Mouse (Mus musculus) midbrain, embryonic 15.5 days (tissue): ENCODE results near the gene F2r. TPM values are rescaled to one million over a fixed set of nuclear protein-coding genes. Genes with fewer than 3 reads are reported as not detected.

Source experiments
- ATAC-seq: fragments of 200-750 bp; cut with Nextera tagmentation; replicated peaks from 2 replicates; pipeline ENCODE4 v1.8.0; 2017; ENCODE audit warnings: moderate TSS enrichment
- H3K27ac ChIP-seq: fragments of 300-500 bp; sonication (generic); 2 replicates; pipeline ENCODE4 v1.5.1; 2015; ENCODE audit warnings: mild to moderate bottlenecking, inconsistent platforms
- H3K27me3 ChIP-seq: fragments of 300-500 bp; sonication (generic); replicated peaks from 2 replicates; pipeline ENCODE4 v1.6.1; 2015; ENCODE audit warnings: inconsistent platforms
- H3K36me3 ChIP-seq: fragments of 300-500 bp; sonication (generic); replicated peaks from 2 replicates; pipeline ENCODE4 v1.6.1; 2015; ENCODE audit warnings: inconsistent platforms
- H3K4me1 ChIP-seq: fragments of 300-500 bp; sonication (generic); 2 replicates; pipeline ENCODE4 v1.6.1; 2015; ENCODE audit warnings: inconsistent platforms
- H3K4me2 ChIP-seq: fragments of 300-500 bp; sonication (generic); 2 replicates; pipeline ENCODE4 v1.6.1; 2015; ENCODE audit warnings: inconsistent platforms, mild to moderate bottlenecking, moderate library complexity
- H3K4me3 ChIP-seq: fragments of 300-500 bp; sonication (generic); 2 replicates; pipeline ENCODE4 v1.5.1; 2015; ENCODE audit warnings: mild to moderate bottlenecking, inconsistent platforms
- H3K9ac ChIP-seq: fragments of 300-500 bp; sonication (generic); 2 replicates; pipeline ENCODE4 v1.6.1; 2015; ENCODE audit warnings: mild to moderate bottlenecking, inconsistent platforms
- H3K9me3 ChIP-seq: fragments of 300-500 bp; sonication (generic); 2 replicates; pipeline ENCODE4 v1.6.1; 2016; ENCODE audit warnings: inconsistent platforms
- WGBS: fragments of 180-500 bp; shearing (Covaris S2); methylation state at CpG from one replicate; pipeline ENCODE4 v1.1.7; 2015; ENCODE audit warnings: mixed read lengths; 5-methylcytosine and 5-hydroxymethylcytosine counted together
- polyA plus RNA-seq: library from polyadenylated mRNA; unstranded; fragments of >200 nt; fragmentation: Nextera tagmentation; extraction: Ambion mirVana; gene quantifications from 2 replicates; pipeline ENCODE4 v1.2.1, GENCODE M21; 2015

F2r gene
- polyA plus RNA-seq, 1 experiment from 2014 or later: 60.9 TPM

DNA sequence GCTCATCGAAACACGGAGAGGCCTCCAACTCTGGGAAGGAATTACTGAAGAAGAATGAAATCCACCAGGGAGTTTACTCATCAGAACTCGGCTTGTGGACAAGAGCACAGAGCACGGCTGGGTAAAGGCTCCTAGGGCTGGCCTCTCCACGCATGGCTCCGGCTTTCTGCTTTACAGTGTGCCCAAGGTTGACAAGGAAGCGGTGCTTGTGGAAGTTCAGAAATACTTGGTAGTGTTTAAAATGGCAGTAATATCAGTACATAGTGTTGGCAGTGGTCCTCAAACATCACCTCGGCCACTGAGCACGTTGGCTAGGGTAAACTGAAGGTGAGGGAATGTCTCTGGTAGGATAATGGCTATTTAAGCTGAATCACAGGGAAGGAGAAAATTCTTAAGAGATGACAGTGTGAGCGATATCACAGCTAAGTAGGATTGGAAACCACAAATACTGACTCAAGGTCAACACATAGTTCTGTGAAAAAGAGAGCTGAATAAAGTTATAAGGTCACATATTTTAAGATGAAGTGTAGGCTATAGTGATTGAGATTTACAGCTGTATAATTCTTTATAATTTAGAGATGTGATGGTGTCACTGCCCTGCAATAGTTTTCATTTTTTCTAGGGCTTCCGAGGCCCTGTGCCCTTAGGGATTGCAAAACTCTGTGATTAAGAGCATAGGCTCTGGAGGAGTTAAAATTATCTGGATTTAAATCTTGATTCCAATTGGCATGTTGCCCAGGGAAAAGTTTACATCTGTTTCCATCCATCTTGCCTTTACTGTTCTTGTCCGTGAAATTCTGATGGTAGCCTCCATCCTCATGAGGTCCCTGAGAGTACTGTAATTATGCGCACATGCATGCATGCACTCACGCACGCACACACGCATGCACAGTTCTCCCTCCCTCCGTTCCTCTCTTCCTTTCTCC lies 23.0 kb upstream of the F2r start:
- Histone ChIP-seq H3K4me3 (no peak overlapping the region), H3K36me3 (no peaks in the 10 kb centered on the region), H3K4me1 (peaks cover 11% of the 10 kb centered on the region), H3K9ac (no peak overlapping the region), H3K4me2 (no peak overlapping the region), H3K9me3 (no peaks in the 10 kb centered on the region), H3K27ac (no peak overlapping the region), H3K27me3 (no peaks in the 10 kb centered on the region)
- no peak for ATAC-seq
- 93% methylated on average over 17 of the region's 17 CpGs for WGBS

- WGBS: 100% methylated on average over 1 of the region's 1 CpGs
- H3K27ac ChIP-seq: no peak overlapping the region
- no peak overlapping the region for H3K9ac ChIP-seq
- no peaks in the 10 kb centered on the region for H3K36me3 ChIP-seq
- H3K4me1 ChIP-seq: peaks cover 11% of the 10 kb centered on the region
- no peak for ATAC-seq
- no peaks in the 10 kb centered on the region for H3K9me3 ChIP-seq
- no peak overlapping the region for H3K4me3 ChIP-seq
- H3K27me3 ChIP-seq: no peaks in the 10 kb centered on the region
- no peak overlapping the region for H3K4me2 ChIP-seq
Measured at GRCm38 (mm10) chr13:95640408-95640807, 22.1 kb upstream of the F2r start.

GRCm38 (mm10) chr13:95639336-95640116 lies 21.2 kb upstream of the F2r start:
- H3K4me2 ChIP-seq: no peak overlapping the region
- no peaks in the 10 kb centered on the region for H3K9me3 ChIP-seq
- peaks cover 11% of the 10 kb centered on the region for H3K4me1 ChIP-seq
- H3K9ac ChIP-seq: no peak overlapping the region
- WGBS: 78% methylated on average over 15 of the region's 15 CpGs
- H3K36me3 ChIP-seq: no peaks in the 10 kb centered on the region
- H3K4me3 ChIP-seq: no peak overlapping the region
- H3K27me3 ChIP-seq: no peaks in the 10 kb centered on the region
- H3K27ac ChIP-seq: peak overlapping the region; percentile 5; the same call in 1 of the 2 replicates
- peak; percentile 85 for ATAC-seq

- Histone ChIP-seq H3K4me3 (no peak overlapping the region), H3K36me3 (no peaks in the 10 kb centered on the region), H3K9me3 (no peaks in the 10 kb centered on the region), H3K27me3 (no peaks in the 10 kb centered on the region), H3K9ac (no peak overlapping the region), H3K4me1 (peaks cover 11% of the 10 kb centered on the region), H3K27ac (peak overlapping the region; percentile 5; the same call in 1 of the 2 replicates), H3K4me2 (no peak overlapping the region)
- no peak for ATAC-seq
- WGBS: 48% methylated on average over 5 of the region's 5 CpGs
Measured at GRCm38 (mm10) chr13:95638894-95639293, 20.6 kb upstream of the F2r start.

- Histone ChIP-seq H3K27me3 (no peaks in the 10 kb centered on the region), H3K4me1 (peaks cover 11% of the 10 kb centered on the region), H3K9ac (no peak overlapping the region), H3K36me3 (no peaks in the 10 kb centered on the region), H3K4me2 (no peak overlapping the region), H3K27ac (no peak overlapping the region), H3K9me3 (no peaks in the 10 kb centered on the region), H3K4me3 (no peak overlapping the region)
- no peak for ATAC-seq
- WGBS: 76% methylated on average over 10 of the region's 10 CpGs
Measured at GRCm38 (mm10) chr13:95637737-95638136, 19.4 kb upstream of the F2r start.

DNA sequence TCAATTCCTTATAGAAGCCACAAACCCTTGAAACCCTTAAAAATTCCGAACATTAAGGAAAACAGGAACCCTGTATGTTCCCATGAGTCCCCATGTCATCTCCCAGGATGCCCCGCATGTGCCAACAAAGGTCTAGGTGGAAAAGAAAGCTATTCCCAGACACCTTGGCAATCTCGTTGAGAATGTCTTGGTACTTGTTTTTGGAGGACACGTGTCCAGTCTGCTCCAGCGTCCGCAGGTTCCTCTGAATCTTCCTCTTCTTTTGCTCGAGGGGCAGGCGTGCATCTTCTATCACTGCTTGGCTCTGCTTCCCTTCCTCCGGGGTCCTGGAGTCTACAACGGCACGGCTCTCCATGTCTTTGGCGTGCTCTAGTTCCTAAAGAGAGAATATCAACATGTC lies 17.0 kb upstream of the F2r start:
- no peak for ATAC-seq
- H3K27me3 ChIP-seq: no peaks in the 10 kb centered on the region
- no peak overlapping the region for H3K27ac ChIP-seq
- no peaks in the 10 kb centered on the region for H3K9me3 ChIP-seq
- no peaks in the 10 kb centered on the region for H3K36me3 ChIP-seq
- WGBS: 90% methylated on average over 12 of the region's 12 CpGs
- H3K4me2 ChIP-seq: no peak overlapping the region
- H3K9ac ChIP-seq: no peak overlapping the region
- H3K4me3 ChIP-seq: no peak overlapping the region
- peaks cover 11% of the 10 kb centered on the region for H3K4me1 ChIP-seq

GRCm38 (mm10) chr13:95634451-95634850 lies 16.2 kb upstream of the F2r start:
- H3K4me2 ChIP-seq: no peak overlapping the region
- no peak for ATAC-seq
- no peaks in the 10 kb centered on the region for H3K9me3 ChIP-seq
- H3K36me3 ChIP-seq: no peaks in the 10 kb centered on the region
- H3K4me1 ChIP-seq: peaks cover 7% of the 10 kb centered on the region
- no peak overlapping the region for H3K4me3 ChIP-seq
- H3K27me3 ChIP-seq: no peaks in the 10 kb centered on the region
- 56% methylated on average over 2 of the region's 2 CpGs for WGBS
- H3K9ac ChIP-seq: no peak overlapping the region
- H3K27ac ChIP-seq: no peak overlapping the region

DNA sequence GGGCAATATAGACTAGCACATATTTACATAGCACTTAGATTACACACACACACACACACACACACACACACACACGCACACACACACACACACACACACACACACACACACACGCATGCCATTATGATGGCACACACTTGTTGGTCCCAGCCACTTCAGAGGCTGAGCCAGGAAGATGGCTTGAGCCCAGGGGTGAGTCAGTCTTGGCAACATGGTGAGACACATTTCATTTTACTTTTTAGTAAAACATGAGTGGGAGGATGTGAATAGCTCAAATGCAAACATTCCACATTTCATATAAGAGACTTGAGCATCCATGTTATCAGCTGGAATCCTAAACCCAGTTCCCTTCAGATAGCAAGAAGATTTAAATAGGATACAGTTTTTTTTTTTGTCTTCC lies 15.1 kb upstream of the F2r start:
- Histone ChIP-seq H3K9ac (no peak overlapping the region), H3K4me1 (no peaks in the 10 kb centered on the region), H3K4me2 (no peak overlapping the region), H3K4me3 (no peak overlapping the region), H3K36me3 (no peaks in the 10 kb centered on the region), H3K27ac (no peak overlapping the region), H3K27me3 (no peaks in the 10 kb centered on the region), H3K9me3 (no peaks in the 10 kb centered on the region)
- 83% methylated on average over 2 of the region's 2 CpGs for WGBS
- no peak for ATAC-seq

- H3K4me1 ChIP-seq: no peaks in the 10 kb centered on the region
- no peak overlapping the region for H3K9ac ChIP-seq
- H3K4me3 ChIP-seq: no peak overlapping the region
- WGBS: 93% methylated on average over 6 of the region's 6 CpGs
- no peak overlapping the region for H3K4me2 ChIP-seq
- no peak for ATAC-seq
- H3K27ac ChIP-seq: no peak overlapping the region
- H3K27me3 ChIP-seq: no peaks in the 10 kb centered on the region
- no peaks in the 10 kb centered on the region for H3K9me3 ChIP-seq
- no peaks in the 10 kb centered on the region for H3K36me3 ChIP-seq
Measured at GRCm38 (mm10) chr13:95632144-95632543, 13.9 kb upstream of the F2r start.

DNA sequence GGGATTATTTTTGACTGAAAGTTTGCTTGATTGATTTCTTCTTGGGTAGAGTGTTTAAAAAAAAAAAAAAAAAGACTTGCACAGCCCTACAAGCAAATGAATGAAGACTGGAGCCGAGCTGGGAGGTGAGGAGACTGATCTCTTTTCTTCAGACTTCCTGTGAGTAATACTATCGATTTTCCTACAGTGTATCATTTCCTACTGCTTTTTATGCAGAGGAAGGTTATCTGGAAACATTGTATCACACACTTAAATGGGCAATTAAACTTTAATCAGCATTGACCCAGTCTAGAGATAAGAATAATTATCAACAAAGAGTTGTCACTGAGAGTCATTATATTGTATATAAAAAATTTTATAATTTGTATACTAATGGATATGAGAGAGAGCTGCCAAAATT lies 12.5 kb upstream of the F2r start:
- WGBS: 89% methylated on average over 2 of the region's 2 CpGs
- ATAC-seq: no peak
- H3K27me3 ChIP-seq: no peaks in the 10 kb centered on the region
- no peak overlapping the region for H3K4me2 ChIP-seq
- no peak overlapping the region for H3K27ac ChIP-seq
- H3K36me3 ChIP-seq: no peaks in the 10 kb centered on the region
- H3K4me1 ChIP-seq: no peaks in the 10 kb centered on the region
- H3K9me3 ChIP-seq: no peaks in the 10 kb centered on the region
- H3K9ac ChIP-seq: no peak overlapping the region
- no peak overlapping the region for H3K4me3 ChIP-seq

GRCm38 (mm10) chr13:95629751-95630150 lies 11.5 kb upstream of the F2r start:
- Histone ChIP-seq H3K9me3 (no peaks in the 10 kb centered on the region), H3K27me3 (no peaks in the 10 kb centered on the region), H3K4me2 (no peak overlapping the region), H3K9ac (no peak overlapping the region), H3K4me1 (no peaks in the 10 kb centered on the region), H3K36me3 (no peaks in the 10 kb centered on the region), H3K4me3 (no peak overlapping the region), H3K27ac (no peak overlapping the region)
- 90% methylated on average over 10 of the region's 10 CpGs for WGBS
- no peak for ATAC-seq

GRCm38 (mm10) chr13:95626696-95627095 lies 8.4 kb upstream of the F2r start:
- Histone ChIP-seq H3K36me3 (no peaks in the 10 kb centered on the region), H3K27me3 (no peaks in the 10 kb centered on the region), H3K4me2 (no peak overlapping the region), H3K4me3 (no peak overlapping the region), H3K27ac (no peak overlapping the region), H3K4me1 (no peaks in the 10 kb centered on the region), H3K9me3 (no peaks in the 10 kb centered on the region), H3K9ac (no peak overlapping the region)
- WGBS: 50% methylated on average over 7 of the region's 7 CpGs
- no peak for ATAC-seq
